Mouse (Mus musculus) forebrain, postnatal 0 days (tissue): Measurements from ENCODE around the gene Zdhhc22. TPM values are rescaled to one million over a fixed set of nuclear protein-coding genes. Genes with fewer than 3 reads are reported as not detected.

Experiments
- ATAC-seq: fragments of 200-750 bp; cut with Nextera tagmentation; 2 replicates; pipeline ENCODE4 v1.8.0; 2017; ENCODE audit warnings: mild to moderate bottlenecking, moderate library complexity
- DNase-seq: peaks from one replicate; pipeline ENCODE4 v3.0.0-alpha.2; 2015
- H3K27ac ChIP-seq: fragments of 300-500 bp; sonication (generic); 2 replicates; pipeline ENCODE4 v1.5.1; 2014; ENCODE audit warnings: low read depth, mild to moderate bottlenecking, antibody characterized with exemption, low read length, moderate library complexity, mixed read lengths
- H3K27me3 ChIP-seq: fragments of 300-500 bp; sonication (generic); 2 replicates; pipeline ENCODE4 v1.6.1; 2014; ENCODE audit warnings: mild to moderate bottlenecking, low read length, mixed read lengths; ENCODE audit not compliant: insufficient read depth
- H3K36me3 ChIP-seq: fragments of 300-500 bp; sonication (generic); 2 replicates; pipeline ENCODE4 v1.6.1; 2014; ENCODE audit warnings: mild to moderate bottlenecking, moderate library complexity; ENCODE audit not compliant: insufficient read depth
- H3K4me1 ChIP-seq: fragments of 300-500 bp; sonication (generic); 2 replicates; pipeline ENCODE4 v1.6.1; 2014; ENCODE audit warnings: antibody characterized with exemption; ENCODE audit not compliant: insufficient read depth
- H3K4me2 ChIP-seq: fragments of 300-500 bp; sonication (generic); 2 replicates; pipeline ENCODE4 v1.6.1; 2014; ENCODE audit warnings: low read depth, mild to moderate bottlenecking, moderate library complexity
- H3K4me3 ChIP-seq: fragments of 300-500 bp; sonication (generic); 2 replicates; pipeline ENCODE4 v1.5.1; 2014; ENCODE audit warnings: low read depth, low read length, mixed read lengths
- H3K9ac ChIP-seq: fragments of 300-500 bp; sonication (generic); 2 replicates; pipeline ENCODE4 v1.6.1; 2014; ENCODE audit warnings: mild to moderate bottlenecking
- H3K9me3 ChIP-seq: fragments of 300-500 bp; sonication (generic); 2 replicates; pipeline ENCODE4 v1.6.1; 2016; ENCODE audit warnings: low read length
- CTCF ChIP-seq: sonication (generic); IDR thresholded peaks from 2 replicates; pipeline ENCODE4 v1.5.1; 2016; ENCODE audit warnings: antibody characterized with exemption, control low read depth, low read depth
- WGBS: fragments of 180-500 bp; shearing (Covaris S2); extraction: QIAGEN DNeasy Blood & Tissue Kit; methylation state at CpG from one replicate; pipeline ENCODE4 v1.1.7; 2014; 5-methylcytosine and 5-hydroxymethylcytosine counted together
- polyA plus RNA-seq: library from polyadenylated mRNA; unstranded; fragments of >200 nt; fragmentation: Nextera tagmentation; extraction: Ambion mirVana; gene quantifications from 2 replicates; pipeline ENCODE4 v1.2.1, GENCODE M21; 2015
- total RNA-seq: library from RNA; depleted of rRNA; stranded (reverse); fragments of >200 nt; gene quantifications from 2 replicates; pipeline ENCODE4 v1.2.3, GENCODE M21; 2014

The Zdhhc22 gene
- total and polyA plus RNA-seq, 2 experiments from 2014 or later = 12.5 to 21.7 TPM

GRCm38 (mm10) chr12:87004596-87004995 is 14.4 kb upstream of the Zdhhc22 start:
- 72% methylated on average over 4 of the region's 4 CpGs for WGBS
- H3K27ac ChIP-seq = no peak overlapping the region
- no peak overlapping the region for H3K9ac ChIP-seq

DNA sequence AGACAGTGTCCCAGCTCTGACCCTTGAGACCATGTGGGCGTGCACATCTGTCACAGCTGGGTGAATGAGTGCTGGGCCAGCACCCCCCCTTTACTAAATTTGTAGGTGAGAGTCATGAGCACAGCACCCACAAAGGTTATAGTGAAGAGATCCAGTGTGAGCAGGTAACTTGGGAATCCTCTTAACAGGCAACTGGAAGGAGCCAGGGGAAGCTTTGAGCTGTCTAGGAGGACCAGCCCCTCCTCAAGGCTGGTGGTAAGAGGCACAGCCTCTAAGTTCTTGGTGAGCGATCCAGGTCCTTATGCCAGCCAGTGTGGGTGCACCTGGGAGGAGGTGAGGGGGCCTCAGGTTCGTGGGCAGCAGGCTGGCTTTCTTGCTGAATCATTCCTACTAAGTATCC is 13.4 kb upstream of the Zdhhc22 start:
- H3K27me3 ChIP-seq = no peaks in the 10 kb centered on the region
- 0 out of 2 replicates have a peak overlapping the region, but pooled peaks have one; percentile 6 for H3K9ac ChIP-seq
- DNase-seq (no peak), ATAC-seq (no peak)
- no peak overlapping the region for H3K4me3 ChIP-seq
- H3K27ac ChIP-seq = no peak overlapping the region
- TF ChIP-seq CTCF = no peak
- H3K36me3 ChIP-seq = no peaks in the 10 kb centered on the region
- 54% methylated on average over 3 of the region's 3 CpGs for WGBS
- no peak overlapping the region for H3K4me2 ChIP-seq
- no peaks in the 10 kb centered on the region for H3K9me3 ChIP-seq
- no peaks in the 10 kb centered on the region for H3K4me1 ChIP-seq

More at GRCm38 (mm10) chr12:87004596-87004995, 14.4 kb upstream of the Zdhhc22 start:
- no peak for TF ChIP-seq CTCF
- Histone ChIP-seq H3K4me3 (no peak overlapping the region), H3K27me3 (no peaks in the 10 kb centered on the region), H3K4me1 (no peaks in the 10 kb centered on the region), H3K4me2 (no peak overlapping the region), H3K9me3 (no peaks in the 10 kb centered on the region), H3K36me3 (no peaks in the 10 kb centered on the region)
- ATAC-seq (no peak), DNase-seq (no peak)

- Histone ChIP-seq H3K9ac (no peak overlapping the region), H3K4me3 (no peak overlapping the region), H3K4me2 (no peak overlapping the region), H3K36me3 (no peaks in the 10 kb centered on the region), H3K4me1 (no peaks in the 10 kb centered on the region), H3K9me3 (no peaks in the 10 kb centered on the region), H3K27ac (no peak overlapping the region), H3K27me3 (no peaks in the 10 kb centered on the region)
- DNase-seq (no peak), ATAC-seq (no peak)
- no peak for TF ChIP-seq CTCF
- WGBS = 76% methylated on average over 7 of the region's 7 CpGs
Observed at GRCm38 (mm10) chr12:87002815-87003214, 12.6 kb upstream of the Zdhhc22 start.

DNA sequence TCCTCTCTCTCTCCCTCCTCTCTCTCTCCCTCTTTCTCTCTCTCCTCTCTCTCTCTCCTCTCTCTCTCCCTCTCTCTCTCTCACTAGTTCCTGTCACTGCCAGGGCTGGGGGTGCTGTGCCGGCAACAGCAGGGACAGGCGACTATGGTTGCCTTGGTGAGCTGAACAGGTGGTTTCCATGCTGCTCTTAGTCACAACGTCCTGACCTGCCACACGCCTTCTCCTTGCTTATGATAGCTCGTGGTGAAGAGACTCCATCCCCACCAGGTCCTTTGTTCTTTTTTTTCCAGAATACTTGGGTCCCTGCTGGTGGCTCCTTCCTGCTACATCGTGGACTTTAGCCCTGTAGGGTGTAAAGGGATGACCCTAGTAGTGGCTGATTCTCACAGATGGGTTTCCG is 12.0 kb upstream of the Zdhhc22 start:
- 56% methylated on average over 7 of the region's 7 CpGs for WGBS
- ATAC-seq = peak; percentile 55
- no peak for TF ChIP-seq CTCF
- H3K36me3 ChIP-seq = no peaks in the 10 kb centered on the region
- H3K4me2 ChIP-seq = no peak overlapping the region
- H3K9ac ChIP-seq = no peak overlapping the region
- no peak overlapping the region for H3K4me3 ChIP-seq
- no peaks in the 10 kb centered on the region for H3K27me3 ChIP-seq
- H3K4me1 ChIP-seq = no peaks in the 10 kb centered on the region
- no peaks in the 10 kb centered on the region for H3K9me3 ChIP-seq
- H3K27ac ChIP-seq = no peak overlapping the region
- no peak for DNase-seq

DNA sequence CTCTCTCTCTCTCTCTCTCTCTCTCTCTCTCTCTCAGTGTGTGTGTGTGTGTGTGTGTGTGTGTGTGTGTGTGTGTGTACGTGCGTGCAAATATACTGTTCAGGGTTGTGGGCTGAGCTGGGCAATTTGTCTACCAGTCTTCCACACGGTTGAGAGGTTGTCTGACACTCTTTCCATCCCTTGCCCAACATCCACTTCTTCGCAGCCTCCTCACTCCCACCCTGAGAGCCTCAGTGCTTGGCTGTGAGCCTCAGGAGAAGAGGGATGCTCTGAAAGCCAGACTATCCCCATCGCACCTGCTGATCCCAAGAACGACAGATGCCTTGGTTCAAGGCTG is 10.6 kb upstream of the Zdhhc22 start:
- no peaks in the 10 kb centered on the region for H3K27me3 ChIP-seq
- TF ChIP-seq CTCF = no peak
- no peak overlapping the region for H3K4me2 ChIP-seq
- H3K9ac ChIP-seq = no peak overlapping the region
- H3K36me3 ChIP-seq = no peaks in the 10 kb centered on the region
- no peaks in the 10 kb centered on the region for H3K4me1 ChIP-seq
- no peak for DNase-seq
- H3K9me3 ChIP-seq = no peaks in the 10 kb centered on the region
- no peak overlapping the region for H3K27ac ChIP-seq
- no peak overlapping the region for H3K4me3 ChIP-seq
- ATAC-seq = peak; percentile 50
- WGBS = 31% methylated on average over 6 of the region's 6 CpGs

- Histone ChIP-seq H3K9me3 (no peaks in the 10 kb centered on the region), H3K4me1 (no peaks in the 10 kb centered on the region), H3K27me3 (no peaks in the 10 kb centered on the region), H3K4me3 (no peak overlapping the region), H3K27ac (no peak overlapping the region), H3K9ac (no peak overlapping the region), H3K4me2 (no peak overlapping the region), H3K36me3 (no peaks in the 10 kb centered on the region)
- DNase-seq (peak; percentile 80), ATAC-seq (peak; percentile 25; the same call in 1 of the 2 replicates)
- 48% methylated on average over 5 of the region's 5 CpGs for WGBS
- TF ChIP-seq CTCF = peak; percentile 76
Observed at GRCm38 (mm10) chr12:87000151-87000839, 10.1 kb upstream of the Zdhhc22 start.

GRCm38 (mm10) chr12:86999283-86999820 is 9.1 kb upstream of the Zdhhc22 start:
- Histone ChIP-seq H3K27me3 (no peaks in the 10 kb centered on the region), H3K9ac (no peak overlapping the region), H3K9me3 (no peaks in the 10 kb centered on the region), H3K27ac (no peak overlapping the region), H3K36me3 (no peaks in the 10 kb centered on the region), H3K4me3 (no peak overlapping the region), H3K4me1 (no peaks in the 10 kb centered on the region), H3K4me2 (no peak overlapping the region)
- ATAC-seq (no peak), DNase-seq (no peak)
- WGBS = 64% methylated on average over 10 of the region's 10 CpGs
- 0 out of 2 replicates have a peak, but pooled peaks have one; percentile 17 for TF ChIP-seq CTCF
